Mouse (Mus musculus): ENCODE measurements at regions not wholly inside any gene's neighbourhood (a gene's known extent, or its start where the extent isn't known, plus 50 kb on each side); places are given as distances from the start of the nearest gene placed in this dataset.

DNA sequence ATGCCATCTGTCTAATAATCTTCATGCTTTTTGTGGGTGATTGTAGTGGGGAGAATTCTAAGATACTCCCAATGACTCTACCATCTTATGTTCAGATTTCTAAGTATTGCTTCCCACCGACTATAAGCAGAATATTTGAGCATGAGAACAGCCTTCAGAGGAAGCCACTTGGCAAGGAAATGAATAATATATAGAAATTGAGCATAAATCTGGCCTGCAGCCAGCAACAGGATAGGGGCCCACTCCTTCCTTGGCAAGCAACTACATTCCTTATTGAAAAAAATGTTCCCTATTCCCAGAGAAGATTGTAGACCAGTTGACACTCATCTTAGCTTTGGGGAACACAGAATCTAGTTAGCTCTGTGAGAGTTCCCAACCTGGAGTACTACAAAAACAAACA is 591.5 kb upstream of the A1bg start:
- DNase-seq (ENCODE audit: low read depth, low spot score), result peak; percentile 41

GRCm38 (mm10) chr15:61508806-61509205 is 586.0 kb upstream of the A1bg start:
- no peak for DNase-seq (ENCODE audit: low read depth, low spot score)

- DNase-seq (ENCODE audit: low read depth, low spot score), result no peak
Measured at GRCm38 (mm10) chr15:61506361-61506897, 583.6 kb upstream of the A1bg start.

GRCm38 (mm10) chr15:61503436-61503835 is 580.6 kb upstream of the A1bg start:
- no peak for DNase-seq (ENCODE audit: low read depth, low spot score)

DNA sequence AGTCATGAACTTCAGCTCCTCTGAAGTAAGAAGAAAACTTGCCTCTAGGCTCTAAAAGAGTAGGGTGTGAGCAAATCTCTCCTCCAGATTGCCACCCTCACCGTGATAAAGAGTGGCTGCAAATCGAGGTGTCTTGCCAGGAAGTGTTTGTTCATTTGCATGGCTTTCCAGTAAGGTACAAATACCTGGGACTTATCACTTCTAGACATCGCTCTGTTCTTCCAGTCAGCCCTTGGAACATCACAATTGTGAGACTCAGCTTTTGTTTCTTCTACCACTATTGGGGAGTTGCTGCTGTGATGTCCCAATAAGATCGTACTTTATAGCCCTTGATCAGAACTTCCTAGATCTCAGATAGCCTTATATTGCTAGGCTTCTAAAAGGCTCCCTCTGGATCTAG is 566.9 kb upstream of the A1bg start:
- no peak for DNase-seq (ENCODE audit: low read depth, low spot score)

GRCm38 (mm10) chr15:61481861-61482260 is 559.0 kb upstream of the A1bg start:
- peak; percentile 8 for DNase-seq (ENCODE audit: low read depth, low spot score)

DNA sequence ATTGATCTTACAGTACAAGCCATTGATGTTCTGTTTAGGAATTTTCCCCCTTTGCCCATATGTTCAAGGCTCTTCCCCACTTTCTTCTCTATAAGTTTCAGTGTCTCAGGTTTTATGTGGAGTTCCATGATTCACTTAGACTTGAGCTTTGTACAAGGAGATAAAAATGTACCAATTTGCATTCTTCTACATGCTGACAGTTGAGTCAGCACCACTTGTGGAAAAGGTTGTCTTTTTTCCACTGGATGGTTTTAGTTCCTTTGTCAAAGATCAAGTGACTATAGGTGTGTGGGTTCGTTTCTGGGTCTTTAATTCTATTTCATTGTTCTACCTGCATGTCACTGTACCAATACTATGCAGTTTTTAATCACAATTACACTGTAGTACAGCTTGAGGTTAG is 551.1 kb upstream of the A1bg start:
- no peak for DNase-seq (ENCODE audit: low read depth, low spot score)

GRCm38 (mm10) chr15:61455042-61455441 is 532.2 kb upstream of the A1bg start:
- no peak for DNase-seq (ENCODE audit: low read depth, low spot score)

GRCm38 (mm10) chr15:61454350-61454671 is 531.5 kb upstream of the A1bg start:
- no peak for DNase-seq (ENCODE audit: low read depth, low spot score)

GRCm38 (mm10) chr15:61453656-61454349 is 531.0 kb upstream of the A1bg start:
- peak; percentile 96 for DNase-seq (ENCODE audit: low read depth, low spot score)

DNA sequence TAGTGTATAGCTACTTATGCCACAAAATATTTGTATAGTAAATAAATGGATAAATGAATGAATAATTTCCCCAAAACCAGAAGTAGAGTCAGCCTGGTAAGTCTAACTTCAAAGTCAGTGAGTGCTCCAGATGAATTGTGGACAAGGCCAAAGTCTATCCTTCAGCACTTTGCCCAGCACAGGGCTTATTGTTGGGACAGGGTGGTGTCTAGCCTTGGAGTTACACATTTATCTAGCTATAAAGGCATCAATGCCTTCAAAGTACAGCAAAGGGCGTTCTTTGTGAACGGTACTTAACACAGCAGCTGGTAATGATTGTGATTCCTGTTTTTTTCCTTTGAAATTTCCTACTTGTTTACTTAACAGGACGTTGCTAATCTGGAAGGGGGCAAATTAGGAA is 527.4 kb upstream of the A1bg start:
- no peak for DNase-seq (ENCODE audit: low read depth, low spot score)

- DNase-seq (ENCODE audit: low read depth, low spot score), result no peak
Measured at GRCm38 (mm10) chr15:61448482-61448881, 525.7 kb upstream of the A1bg start.

DNA sequence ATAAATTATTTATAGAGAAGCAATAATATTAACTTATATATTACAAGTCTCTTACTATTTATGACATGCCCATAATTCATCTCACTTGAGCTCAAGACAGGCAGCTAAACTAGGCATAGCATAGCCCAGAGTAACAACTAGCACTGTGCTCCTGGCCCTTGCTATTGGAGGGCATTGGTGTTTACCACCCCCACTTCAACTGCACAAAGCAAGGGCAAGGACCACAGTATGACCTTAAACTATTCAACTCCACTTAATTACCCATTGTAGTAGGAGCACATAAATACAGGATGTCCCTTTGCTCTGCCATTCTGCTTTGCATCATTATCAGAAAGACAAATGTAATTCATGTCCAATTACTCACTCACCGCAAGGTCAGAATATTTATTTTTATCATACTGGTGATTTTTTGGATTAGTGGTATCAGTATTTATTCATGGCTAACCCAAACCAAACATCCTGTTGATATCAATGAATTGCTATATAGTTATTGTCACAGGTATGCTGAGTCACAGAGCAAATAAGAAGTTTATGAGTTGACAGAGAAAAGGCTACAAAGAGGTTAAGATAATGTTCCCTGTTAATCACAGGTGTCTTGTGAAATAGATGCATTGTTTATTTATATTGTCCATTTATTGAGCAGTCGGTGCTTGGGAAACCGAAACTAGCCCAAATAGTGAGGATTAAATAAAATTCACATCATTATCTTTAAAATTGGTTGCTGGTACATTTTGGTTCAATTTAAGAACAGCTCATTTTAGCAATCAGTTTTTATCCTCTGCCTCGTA is 523.4 kb upstream of the A1bg start:
- no peak for DNase-seq (ENCODE audit: low read depth, low spot score)

DNA sequence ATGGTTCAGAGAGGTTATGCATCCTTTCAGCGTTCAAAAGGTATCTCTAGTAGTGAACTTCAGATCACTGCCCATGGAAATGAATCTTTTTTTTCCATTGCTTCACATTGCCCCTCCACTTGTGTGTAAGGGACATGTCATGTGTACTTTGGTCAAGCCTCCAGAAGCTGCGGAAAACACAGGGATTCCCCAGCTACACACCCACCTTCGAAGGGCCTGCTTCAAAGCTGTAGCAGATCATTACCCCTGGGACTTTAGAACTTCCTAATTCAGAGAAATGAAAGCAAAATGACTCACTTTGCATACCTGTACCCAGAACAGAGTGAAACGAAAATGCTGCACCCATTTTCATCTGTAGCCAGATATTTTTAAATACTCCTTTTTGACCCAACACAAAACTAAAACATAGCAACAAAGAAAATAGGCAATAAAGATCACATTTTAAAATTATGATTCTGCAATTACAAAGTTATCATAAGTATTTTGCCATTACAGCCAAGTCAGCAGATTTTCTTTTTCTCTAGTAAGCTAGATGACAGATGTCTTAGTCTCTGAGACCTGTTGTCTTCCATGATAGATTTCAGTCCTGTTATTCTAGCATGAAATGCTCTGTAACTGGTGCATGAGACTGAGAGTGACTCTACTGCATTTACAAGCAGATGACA is 519.1 kb upstream of the A1bg start:
- DNase-seq (ENCODE audit: low read depth, low spot score), result no peak

DNA sequence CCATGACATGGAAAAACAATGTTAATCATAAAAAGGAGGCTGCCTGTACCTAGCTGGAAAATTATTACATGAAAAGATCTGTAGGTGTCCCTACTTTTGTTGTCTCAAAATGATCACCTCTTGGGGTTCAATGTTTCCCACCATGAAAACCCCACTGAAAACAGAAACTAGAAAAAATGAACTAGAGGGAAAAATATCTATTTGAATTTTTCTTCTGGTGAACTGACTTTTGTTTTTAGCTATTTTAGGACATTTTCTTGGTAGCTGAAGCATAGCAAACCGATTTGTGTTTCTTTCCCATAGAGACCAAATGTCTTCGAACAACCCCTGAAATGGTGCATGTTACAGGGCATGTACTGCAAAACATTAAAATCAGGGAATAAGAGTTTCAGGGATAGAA is 518.2 kb upstream of the A1bg start:
- DNase-seq (ENCODE audit: low read depth, low spot score), result no peak

GRCm38 (mm10) chr15:61440284-61440683 is 517.5 kb upstream of the A1bg start:
- peak; percentile 59 for DNase-seq (ENCODE audit: low read depth, low spot score)

- peak; percentile 25 for DNase-seq (ENCODE audit: low read depth, low spot score)
Measured at GRCm38 (mm10) chr15:61439623-61440170, 516.9 kb upstream of the A1bg start.

DNA sequence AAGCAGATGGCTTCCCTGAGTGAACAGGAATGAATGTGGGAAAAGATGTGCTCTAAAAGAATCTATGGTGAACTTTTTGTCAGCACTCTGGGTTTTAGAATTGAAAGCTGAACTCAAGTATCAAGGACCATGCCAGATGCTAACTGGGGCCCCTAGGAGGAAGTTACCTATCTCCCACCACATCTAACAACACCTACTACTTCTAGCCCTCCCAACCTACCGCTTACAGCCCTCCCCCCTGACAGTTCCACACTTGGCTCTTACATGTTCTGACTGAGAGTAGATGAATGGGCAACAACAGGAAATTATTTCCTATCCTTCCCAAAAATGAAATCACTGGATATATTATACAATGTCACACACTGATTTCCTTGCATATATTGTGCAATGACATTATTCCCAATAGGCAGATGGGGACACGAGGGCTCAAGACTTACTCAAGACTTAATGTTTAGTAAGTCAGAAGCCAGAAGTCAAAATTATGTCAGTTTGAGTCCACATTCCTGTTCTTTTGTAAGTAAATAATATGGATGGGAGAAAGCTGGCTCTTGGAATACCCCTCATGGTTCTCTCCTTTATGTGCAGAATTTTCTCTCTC is 506.1 kb upstream of the A1bg start:
- no peak for DNase-seq (ENCODE audit: low read depth, low spot score)

DNA sequence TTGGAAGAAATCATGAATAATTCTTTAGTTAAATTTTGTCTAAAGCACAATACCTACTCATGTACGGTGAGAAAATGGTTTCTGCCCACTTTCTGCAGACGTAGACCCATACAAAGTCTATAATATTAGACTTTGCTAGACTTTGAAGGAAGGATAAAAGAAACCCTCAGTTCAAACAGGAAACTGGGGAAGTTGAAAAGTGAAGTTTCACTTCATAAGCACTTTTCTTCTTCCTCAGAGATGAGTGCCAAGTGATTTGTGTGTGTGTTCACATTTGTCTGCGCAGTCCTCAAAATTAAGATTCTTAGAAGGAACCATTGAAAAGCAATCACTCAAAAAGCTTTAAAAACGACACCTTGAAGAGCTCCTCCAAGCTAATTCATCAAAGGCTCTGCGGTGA is 500.2 kb upstream of the A1bg start:
- no peak for DNase-seq (ENCODE audit: low read depth, low spot score)

DNA sequence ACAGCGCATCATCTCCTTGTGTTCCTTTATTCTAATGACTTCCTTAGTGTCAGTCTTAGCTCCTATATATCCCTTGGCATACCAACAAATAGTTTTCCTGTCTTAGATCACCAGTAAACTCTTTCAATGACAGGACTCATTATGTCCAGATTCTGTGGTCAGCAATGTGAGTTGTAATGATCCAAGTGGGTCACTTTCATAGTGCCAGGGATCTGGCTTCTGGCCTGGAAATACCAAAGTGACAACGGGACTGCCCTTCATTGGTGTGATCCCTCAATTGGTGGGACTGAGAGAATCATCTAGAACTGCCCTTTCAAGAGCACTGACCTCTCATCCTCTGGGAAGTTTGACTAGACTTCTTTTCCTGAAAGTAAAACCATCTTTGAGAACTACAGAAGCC is 494.7 kb upstream of the A1bg start:
- peak; percentile 25 for DNase-seq (ENCODE audit: low read depth, low spot score)

DNA sequence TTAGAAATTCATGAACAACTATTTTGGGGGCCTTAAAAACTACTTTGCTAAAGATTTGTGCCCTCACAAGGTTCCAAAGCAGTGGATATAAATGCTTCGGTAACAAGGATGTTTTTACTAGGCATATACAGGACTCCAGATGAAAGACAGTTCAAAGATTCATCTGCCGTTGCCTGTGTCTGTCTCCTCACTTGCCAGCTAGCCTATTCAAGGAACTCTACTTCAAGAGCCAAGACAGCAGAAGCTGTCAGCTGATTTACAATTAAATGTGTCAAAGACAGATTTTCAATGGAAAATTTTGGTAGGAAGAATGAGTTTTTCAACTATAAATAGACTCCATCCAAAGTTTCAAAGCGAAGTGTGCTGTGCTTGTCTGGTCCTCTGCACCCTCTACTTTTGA is 494.0 kb upstream of the A1bg start:
- no peak for DNase-seq (ENCODE audit: low read depth, low spot score)

DNA sequence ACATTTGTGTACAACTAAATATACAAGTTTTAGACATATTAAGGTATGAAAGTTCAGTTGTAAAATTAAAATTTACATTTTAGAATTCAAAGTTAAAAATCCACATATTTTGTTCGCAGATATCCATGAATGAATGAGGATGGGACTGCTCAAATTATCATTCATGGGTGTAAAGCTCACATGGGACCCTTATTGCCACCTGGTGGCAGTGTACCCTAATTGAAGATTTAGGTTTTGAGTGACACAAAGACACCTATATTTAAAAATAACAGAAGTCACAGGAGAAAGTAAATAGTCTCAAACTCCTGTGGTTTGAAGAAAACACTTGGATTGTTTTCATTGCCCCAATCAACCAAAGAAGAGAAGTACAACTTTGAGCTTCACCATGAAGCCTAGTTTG is 492.8 kb upstream of the A1bg start:
- peak; percentile 60 for DNase-seq (ENCODE audit: low read depth, low spot score)

Data from 3T3-L1 (cell line).